Mouse (Mus musculus) kidney, embryonic 15.5 days (tissue): ENCODE measurements around the gene Glp2r. TPM values are rescaled to one million over a fixed set of nuclear protein-coding genes. Genes with fewer than 3 reads are reported as not detected.

Experiments
- ATAC-seq: fragments of 200-750 bp; cut with Nextera tagmentation; replicated peaks from 2 replicates; pipeline ENCODE4 v1.8.0; 2017; ENCODE audit warnings: moderate TSS enrichment; ENCODE audit not compliant: low FRiP score
- H3K27ac ChIP-seq: fragments of 300-500 bp; sonication (generic); 2 replicates; pipeline ENCODE4 v1.5.1; 2015; ENCODE audit warnings: mild to moderate bottlenecking, inconsistent platforms
- H3K27me3 ChIP-seq: fragments of 300-500 bp; sonication (generic); 2 replicates; pipeline ENCODE4 v1.6.1; 2015; ENCODE audit warnings: inconsistent platforms
- H3K36me3 ChIP-seq: fragments of 300-500 bp; sonication (generic); 2 replicates; pipeline ENCODE4 v1.6.1; 2015; ENCODE audit warnings: inconsistent platforms
- H3K4me1 ChIP-seq: fragments of 300-500 bp; sonication (generic); 2 replicates; pipeline ENCODE4 v1.6.1; 2015; ENCODE audit warnings: inconsistent platforms
- H3K4me2 ChIP-seq: fragments of 300-500 bp; sonication (generic); 2 replicates; pipeline ENCODE4 v1.6.1; 2015; ENCODE audit warnings: moderate library complexity, mild to moderate bottlenecking, inconsistent platforms
- H3K4me3 ChIP-seq: fragments of 300-500 bp; sonication (generic); replicated peaks from 2 replicates; pipeline ENCODE4 v1.5.1; 2015; ENCODE audit warnings: mild to moderate bottlenecking, inconsistent platforms
- H3K9ac ChIP-seq: fragments of 300-500 bp; sonication (generic); 2 replicates; pipeline ENCODE4 v1.6.1; 2015; ENCODE audit warnings: mild to moderate bottlenecking, inconsistent platforms
- H3K9me3 ChIP-seq: fragments of 300-500 bp; sonication (generic); replicated peaks from 2 replicates; pipeline ENCODE4 v1.6.1; 2016; ENCODE audit warnings: inconsistent platforms
- WGBS: fragments of 180-500 bp; shearing (Covaris S2); methylation state at CpG from one replicate; pipeline ENCODE4 v1.1.7; 2015; ENCODE audit warnings: mixed read lengths; 5-methylcytosine and 5-hydroxymethylcytosine counted together
- polyA plus RNA-seq: library from polyadenylated mRNA; unstranded; fragments of >200 nt; fragmentation: Nextera tagmentation; extraction: Ambion mirVana; gene quantifications from 2 replicates; pipeline ENCODE4 v1.2.1, GENCODE M21; 2015

Gene Glp2r
- polyA plus RNA-seq, 1 experiment from 2014 or later = 0.17 TPM

GRCm38 (mm10) chr11:67672140-67672539, 98.8 kb downstream of the Glp2r start:
- H3K4me2 ChIP-seq = no peak overlapping the region
- no peaks in the 10 kb centered on the region for H3K36me3 ChIP-seq
- no peak overlapping the region for H3K9ac ChIP-seq
- no peak overlapping the region for H3K4me3 ChIP-seq
- H3K4me1 ChIP-seq = 0 out of 2 replicates have a peak, but pooled peaks cover 3% of the 10 kb centered on the region
- 67% methylated on average over 5 of the region's 5 CpGs for WGBS
- no peak for ATAC-seq
- no peaks in the 10 kb centered on the region for H3K27me3 ChIP-seq
- H3K27ac ChIP-seq = no peak overlapping the region
- H3K9me3 ChIP-seq = no peaks in the 10 kb centered on the region

- Histone ChIP-seq H3K36me3 (no peaks in the 10 kb centered on the region), H3K4me2 (no peak overlapping the region), H3K9me3 (no peaks in the 10 kb centered on the region), H3K4me1 (no peaks in the 10 kb centered on the region), H3K27me3 (no peaks in the 10 kb centered on the region), H3K4me3 (no peak overlapping the region), H3K9ac (no peak overlapping the region), H3K27ac (no peak overlapping the region)
- WGBS = 97% methylated on average over 6 of the region's 6 CpGs
- no peak for ATAC-seq
Measured at GRCm38 (mm10) chr11:67670031-67670430, 100.9 kb downstream of the Glp2r start.

- Histone ChIP-seq H3K9ac (no peak overlapping the region), H3K27me3 (no peaks in the 10 kb centered on the region), H3K36me3 (0 out of 2 replicates have a peak, but pooled peaks cover 1% of the 10 kb centered on the region), H3K4me1 (no peaks in the 10 kb centered on the region), H3K27ac (no peak overlapping the region), H3K4me2 (no peak overlapping the region), H3K9me3 (no peaks in the 10 kb centered on the region), H3K4me3 (no peak overlapping the region)
- 86% methylated on average over 3 of the region's 3 CpGs for WGBS
- no peak for ATAC-seq
Measured at GRCm38 (mm10) chr11:67668460-67669007, 102.4 kb downstream of the Glp2r start.

- no peaks in the 10 kb centered on the region for H3K4me1 ChIP-seq
- no peak for ATAC-seq
- H3K36me3 ChIP-seq = 0 out of 2 replicates have a peak, but pooled peaks cover 3% of the 10 kb centered on the region
- WGBS = 80% methylated on average over 13 of the region's 13 CpGs
- H3K4me2 ChIP-seq = no peak overlapping the region
- no peaks in the 10 kb centered on the region for H3K9me3 ChIP-seq
- H3K9ac ChIP-seq = no peak overlapping the region
- no peak overlapping the region for H3K4me3 ChIP-seq
- no peaks in the 10 kb centered on the region for H3K27me3 ChIP-seq
- no peak overlapping the region for H3K27ac ChIP-seq
Measured at GRCm38 (mm10) chr11:67667531-67668332, 103.2 kb downstream of the Glp2r start.

GRCm38 (mm10) chr11:67666129-67666528, 104.8 kb downstream of the Glp2r start:
- no peak overlapping the region for H3K9ac ChIP-seq
- H3K4me3 ChIP-seq = no peak overlapping the region
- no peaks in the 10 kb centered on the region for H3K27me3 ChIP-seq
- H3K4me1 ChIP-seq = no peaks in the 10 kb centered on the region
- WGBS = 86% methylated on average over 5 of the region's 5 CpGs
- H3K36me3 ChIP-seq = 0 out of 2 replicates have a peak, but pooled peaks cover 3% of the 10 kb centered on the region
- H3K9me3 ChIP-seq = no peaks in the 10 kb centered on the region
- H3K4me2 ChIP-seq = no peak overlapping the region
- H3K27ac ChIP-seq = no peak overlapping the region
- no peak for ATAC-seq

GRCm38 (mm10) chr11:67664918-67665317, 106.0 kb downstream of the Glp2r start:
- Histone ChIP-seq H3K4me3 (no peak overlapping the region), H3K4me1 (no peaks in the 10 kb centered on the region), H3K27me3 (no peaks in the 10 kb centered on the region), H3K36me3 (0 out of 2 replicates have a peak, but pooled peaks cover 3% of the 10 kb centered on the region), H3K9me3 (no peaks in the 10 kb centered on the region), H3K27ac (no peak overlapping the region), H3K4me2 (no peak overlapping the region), H3K9ac (no peak overlapping the region)
- WGBS = 90% methylated on average over 6 of the region's 6 CpGs
- no peak for ATAC-seq

- no peak overlapping the region for H3K4me3 ChIP-seq
- H3K27me3 ChIP-seq = no peaks in the 10 kb centered on the region
- H3K36me3 ChIP-seq = 0 out of 2 replicates have a peak, but pooled peaks cover 3% of the 10 kb centered on the region
- H3K27ac ChIP-seq = no peak overlapping the region
- no peak overlapping the region for H3K9ac ChIP-seq
- H3K4me2 ChIP-seq = no peak overlapping the region
- WGBS = 93% methylated on average over 3 of the region's 3 CpGs
- H3K9me3 ChIP-seq = no peaks in the 10 kb centered on the region
- no peaks in the 10 kb centered on the region for H3K4me1 ChIP-seq
- no peak for ATAC-seq
Measured at GRCm38 (mm10) chr11:67664261-67664660, 106.7 kb downstream of the Glp2r start.

- Histone ChIP-seq H3K4me3 (no peak overlapping the region), H3K36me3 (0 out of 2 replicates have a peak, but pooled peaks cover 3% of the 10 kb centered on the region), H3K4me1 (no peaks in the 10 kb centered on the region), H3K27ac (no peak overlapping the region), H3K9me3 (no peaks in the 10 kb centered on the region), H3K9ac (no peak overlapping the region), H3K27me3 (no peaks in the 10 kb centered on the region), H3K4me2 (no peak overlapping the region)
- 93% methylated on average over 4 of the region's 4 CpGs for WGBS
- no peak for ATAC-seq
Measured at GRCm38 (mm10) chr11:67663437-67663836, 107.5 kb downstream of the Glp2r start.

GRCm38 (mm10) chr11:67661465-67661864, 109.5 kb downstream of the Glp2r start:
- Histone ChIP-seq H3K36me3 (0 out of 2 replicates have a peak, but pooled peaks cover 3% of the 10 kb centered on the region), H3K27ac (no peak overlapping the region), H3K4me2 (no peak overlapping the region), H3K4me1 (peaks cover 3% of the 10 kb centered on the region; the same call in 1 of the 2 replicates), H3K4me3 (no peak overlapping the region), H3K27me3 (no peaks in the 10 kb centered on the region), H3K9ac (no peak overlapping the region), H3K9me3 (no peaks in the 10 kb centered on the region)
- no peak for ATAC-seq
- 89% methylated on average over 8 of the region's 8 CpGs for WGBS

GRCm38 (mm10) chr11:67657685-67658382, 113.1 kb downstream of the Glp2r start:
- WGBS = 47% methylated on average over 11 of the region's 11 CpGs
- peaks cover 7% of the 10 kb centered on the region for H3K4me1 ChIP-seq
- ATAC-seq = peak; percentile 31
- H3K9ac ChIP-seq = no peak overlapping the region
- H3K27ac ChIP-seq = no peak overlapping the region
- no peak overlapping the region for H3K4me2 ChIP-seq
- H3K9me3 ChIP-seq = no peaks in the 10 kb centered on the region
- no peaks in the 10 kb centered on the region for H3K27me3 ChIP-seq
- H3K36me3 ChIP-seq = no peaks in the 10 kb centered on the region
- H3K4me3 ChIP-seq = no peak overlapping the region

GRCm38 (mm10) chr11:67656811-67657210, 114.1 kb downstream of the Glp2r start:
- WGBS = 81% methylated on average over 9 of the region's 9 CpGs
- Histone ChIP-seq H3K9me3 (no peaks in the 10 kb centered on the region), H3K27ac (no peak overlapping the region), H3K4me3 (no peak overlapping the region), H3K9ac (no peak overlapping the region), H3K27me3 (no peaks in the 10 kb centered on the region), H3K36me3 (no peaks in the 10 kb centered on the region), H3K4me1 (peaks cover 15% of the 10 kb centered on the region), H3K4me2 (no peak overlapping the region)
- no peak for ATAC-seq

GRCm38 (mm10) chr11:67656366-67656765, 114.6 kb downstream of the Glp2r start:
- Histone ChIP-seq H3K4me3 (no peak overlapping the region), H3K4me1 (peaks cover 15% of the 10 kb centered on the region), H3K9ac (no peak overlapping the region), H3K27ac (no peak overlapping the region), H3K36me3 (no peaks in the 10 kb centered on the region), H3K27me3 (no peaks in the 10 kb centered on the region), H3K9me3 (no peaks in the 10 kb centered on the region), H3K4me2 (no peak overlapping the region)
- WGBS = 80% methylated on average over 7 of the region's 7 CpGs
- no peak for ATAC-seq
